Mouse (Mus musculus) Patski (cell line): ENCODE data around the gene Dclre1b. TPM values are rescaled to one million over a fixed set of nuclear protein-coding genes. Genes with fewer than 3 reads are reported as not detected.
"Not testable (repeated sequence)": the region's sequence is repeated elsewhere in the genome, so short reads cannot be mapped to it uniquely, and the experiment has no call there.

Source experiments
- ATAC-seq: fragments of 100-300 bp; one replicate; pipeline ENCODE4 v1.8.0; 2021
- CTCF ChIA-PET: fragments of 350-600 bp; sonication (Branson Sonifier 250); formaldehyde crosslinking; loops from one replicate; lab custom pipeline; 2022; ENCODE audit warnings: inconsistent platforms; lab: Charles Lee
- POLR2A ChIA-PET: fragments of 350-600 bp; sonication (Branson Sonifier 250); formaldehyde crosslinking; loops from one replicate; lab custom pipeline; 2022; ENCODE audit warnings: antibody characterized with exemption, inconsistent platforms; lab: Charles Lee
- DNase-seq: peaks from one replicate; pipeline ENCODE4 v3.0.0-alpha.2; 2011; ENCODE audit warnings: low read depth, low spot score
- H3K27me3 ChIP-seq: fragments of 371-371 bp; one replicate; pipeline ENCODE4 v1.5.1; 2021
- CTCF ChIP-seq: fragments of 100-300 bp; IDR thresholded peaks from one replicate; pipeline ENCODE4 v1.5.1; 2021
- in situ Hi-C: fragments of 300-500 bp; cut with MboI; formaldehyde crosslinking; loops from 3 replicates; pipeline ENCODE4 v1.11.1; 2018; ENCODE audit warnings: low pct_unique_long_range_greater_than_20kb, mixed read lengths
- polyA plus RNA-seq: library from polyadenylated mRNA; unstranded; gene quantifications from one replicate; pipeline ENCODE4 v1.2.3, GENCODE M21; 2021

The Dclre1b gene
- polyA plus RNA-seq, 1 experiment from 2014 or later: 12.0 TPM

DNA sequence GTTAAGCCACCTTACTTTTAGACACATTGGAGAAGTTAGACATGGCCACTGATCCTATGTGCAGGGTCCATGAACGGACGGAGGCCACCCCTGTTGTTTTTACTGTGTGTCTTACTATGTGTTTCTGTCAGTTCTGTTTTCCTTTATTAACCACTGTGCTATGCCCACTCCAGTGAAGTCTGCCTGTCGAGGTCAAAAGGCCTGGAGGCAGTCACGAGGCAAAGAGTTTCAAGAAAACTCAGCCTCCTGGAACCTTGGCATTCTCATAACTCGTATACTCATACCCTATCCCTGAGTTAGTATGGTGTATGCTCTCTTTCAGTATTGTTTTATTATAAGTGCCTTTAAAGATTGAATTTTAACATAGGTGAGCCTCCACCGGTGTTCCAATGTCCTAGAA lies 30.5 kb upstream of the Dclre1b start:
- no peak for TF ChIP-seq CTCF
- ChIA-PET CTCF (no interaction called here), POLR2A (no interaction called here)
- H3K27me3 ChIP-seq: no peaks in the 10 kb centered on the region
- ATAC-seq (no peak), DNase-seq (no peak)
- in situ Hi-C loops: no loop called here

GRCm38 (mm10) chr3:103836453-103836852 lies 27.2 kb upstream of the Dclre1b start:
- no peak for ATAC-seq
- H3K27me3 ChIP-seq: no peaks in the 10 kb centered on the region
- in situ Hi-C loops: no loop called here
- TF ChIP-seq CTCF: no peak
- DNase-seq: no peak
- CTCF ChIA-PET: interaction anchor here (1.0 to 2.4 kb wide), 6 partner anchors 9 to 16 kb away, joined by 3 to 10 read pairs (median 4); no protein-coding TSS in a partner anchor
- POLR2A ChIA-PET: no interaction called here

- no peaks in the 10 kb centered on the region for H3K27me3 ChIP-seq
- ATAC-seq (no peak), DNase-seq (no peak)
- no peak for TF ChIP-seq CTCF
- ChIA-PET CTCF (interaction anchor here (1.0 to 2.4 kb wide), 6 partner anchors 8 to 16 kb away, joined by 3 to 10 read pairs (median 4); no protein-coding TSS in a partner anchor), POLR2A (no interaction called here)
- in situ Hi-C loops: no loop called here
These were observed 26.7 kb upstream of the Dclre1b start for GRCm38 (mm10) chr3:103835951-103836310.

DNA sequence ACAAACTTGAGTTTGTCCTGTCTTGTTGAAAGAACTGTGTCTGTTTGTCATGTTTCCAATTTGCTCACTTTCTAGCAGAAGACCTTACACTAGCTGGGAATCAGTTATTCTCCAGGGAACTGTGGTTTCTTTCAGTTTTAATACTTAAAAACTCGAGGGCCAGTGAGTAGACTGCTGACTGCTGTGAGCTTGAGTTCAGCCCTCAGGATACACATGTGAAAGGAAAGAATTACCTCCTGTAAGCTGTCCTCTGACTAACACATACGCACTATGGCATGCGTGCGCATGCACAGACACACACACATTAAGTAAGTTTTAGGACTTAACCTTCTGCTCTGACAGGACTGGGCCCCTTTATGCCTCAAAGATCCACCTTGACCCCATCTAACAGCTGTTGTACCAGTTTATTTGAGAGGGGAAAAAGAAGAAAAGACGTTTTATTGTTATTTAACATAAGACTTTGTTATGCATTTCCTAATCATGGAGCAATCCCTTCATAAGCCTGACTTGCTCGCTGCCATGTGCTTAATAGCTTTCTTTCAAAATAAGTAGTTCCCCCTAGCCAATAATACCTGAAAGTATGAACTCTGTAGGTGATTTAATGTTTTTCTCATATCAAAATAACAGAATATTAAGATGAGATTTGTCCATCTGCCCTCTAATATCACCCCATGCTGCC lies 26.2 kb upstream of the Dclre1b start:
- TF ChIP-seq CTCF: no peak
- H3K27me3 ChIP-seq: no peaks in the 10 kb centered on the region
- in situ Hi-C loops: no loop called here
- ChIA-PET POLR2A (no interaction called here), CTCF (interaction anchor here (1.0 to 2.4 kb wide), 4 partner anchors 11 to 24 kb away, joined by 3 to 10 read pairs (median 3); no protein-coding TSS in a partner anchor)
- DNase-seq (no peak), ATAC-seq (no peak)

- DNase-seq (no peak), ATAC-seq (no peak)
- H3K27me3 ChIP-seq: no peaks in the 10 kb centered on the region
- POLR2A ChIA-PET: no interaction called here
- TF ChIP-seq CTCF: no peak
- CTCF ChIA-PET: interaction anchor here (0.8 kb wide), 1 partner anchor 125 kb away, joined by 3 read pairs; no protein-coding TSS in a partner anchor
- in situ Hi-C loops: no loop called here
These were observed 24.8 kb upstream of the Dclre1b start for GRCm38 (mm10) chr3:103834001-103834400.

DNA sequence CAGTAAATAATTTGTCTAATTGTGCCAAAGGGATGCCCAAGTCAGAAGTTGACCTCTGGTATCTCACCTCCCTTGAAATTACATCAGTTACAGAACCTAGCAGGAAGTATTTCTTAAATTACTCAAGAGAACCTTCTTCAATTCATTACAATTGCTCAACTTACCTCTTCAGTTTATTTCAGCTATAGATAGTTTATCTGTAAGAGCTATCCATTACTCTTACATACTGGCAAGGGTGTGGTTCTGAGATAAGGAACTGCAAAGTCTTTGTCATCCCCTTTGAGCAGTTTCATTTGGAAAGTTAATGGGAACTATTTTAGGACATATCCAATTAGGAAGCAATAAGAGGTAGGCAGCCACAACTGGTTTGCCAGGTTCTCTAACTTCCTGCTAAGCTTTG lies 23.2 kb upstream of the Dclre1b start, which contains the start of gene Bcl2l15:
Gene Bcl2l15, plus strand, starts transcription at position 176 of the 400 bp plus-strand sequence.
- no peaks in the 10 kb centered on the region for H3K27me3 ChIP-seq
- DNase-seq (no peak), ATAC-seq (no peak)
- ChIA-PET CTCF (interaction anchor here (0.7 to 2.5 kb wide), 3 partner anchors 10 to 20 kb away, joined by 3 to 6 read pairs (median 4); no protein-coding TSS in a partner anchor), POLR2A (no interaction called here)
- in situ Hi-C loops: no loop called here
- no peak for TF ChIP-seq CTCF

GRCm38 (mm10) chr3:103831146-103831545 lies 21.9 kb upstream of the Dclre1b start:
- in situ Hi-C loops: no loop called here
- no peak for TF ChIP-seq CTCF
- POLR2A ChIA-PET: interaction anchor here (1.2 kb wide), 1 partner anchor 29 kb away, joined by 3 read pairs; the partner anchor contains the start of gene Ptpn22

GRCm38 (mm10) chr3:103830681-103831080 lies 21.4 kb upstream of the Dclre1b start:
- in situ Hi-C loops: not testable (repeated sequence)
- CTCF ChIA-PET: interaction anchor here (0.8 to 2.5 kb wide), 7 partner anchors 12 to 139 kb away, joined by 3 to 6 read pairs (median 4); partner anchors contain the start of gene Ptpn22
- DNase-seq: peak; percentile 46

More at GRCm38 (mm10) chr3:103831146-103831545, 21.9 kb upstream of the Dclre1b start:
- CTCF ChIA-PET: interaction anchor here (0.8 to 2.5 kb wide), 7 partner anchors 11 to 138 kb away, joined by 3 to 6 read pairs (median 4); partner anchors contain the start of gene Ptpn22
- no peaks in the 10 kb centered on the region for H3K27me3 ChIP-seq
- ATAC-seq (peak; percentile 26), DNase-seq (no peak)

GRCm38 (mm10) chr3:103829036-103829435 lies 19.8 kb upstream of the Dclre1b start:
- ChIA-PET POLR2A (no interaction called here), CTCF (no interaction called here)
- TF ChIP-seq CTCF: no peak
- ATAC-seq: no peak
- DNase-seq: no peak
- in situ Hi-C loops: no loop called here
- no peaks in the 10 kb centered on the region for H3K27me3 ChIP-seq

More at GRCm38 (mm10) chr3:103830681-103831080, 21.4 kb upstream of the Dclre1b start:
- not testable (repeated sequence) for ATAC-seq, H3K27me3 ChIP-seq
- POLR2A ChIA-PET: interaction anchor here (1.1 to 1.2 kb wide), 2 partner anchors 29 kb away, joined by 3 read pairs; partner anchors contain the start of gene Ptpn22
- peak; percentile 38 for TF ChIP-seq CTCF

DNA sequence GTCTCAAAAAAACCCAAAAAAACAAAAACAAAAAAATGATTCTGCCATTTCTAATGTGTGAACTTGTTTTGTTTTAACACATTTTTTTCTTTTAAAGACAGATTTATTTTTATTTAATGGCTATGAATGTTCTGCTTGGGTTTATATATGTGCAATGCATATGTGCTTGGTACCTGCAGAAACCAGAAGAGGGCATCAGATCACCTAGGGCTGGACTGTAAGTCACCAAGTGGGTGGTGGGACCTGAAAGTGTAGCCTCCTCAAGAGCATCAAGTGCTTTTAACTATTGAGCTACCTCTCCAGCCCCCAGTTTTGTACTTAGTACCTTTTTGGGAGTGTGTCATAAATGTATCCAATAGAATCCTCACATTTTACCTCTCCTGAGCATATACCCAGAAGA lies 18.3 kb upstream of the Dclre1b start:
- in situ Hi-C loops: no loop called here
- ATAC-seq (no peak), DNase-seq (no peak)
- TF ChIP-seq CTCF: peak; percentile 52
- ChIA-PET POLR2A (no interaction called here), CTCF (interaction anchor here (2.0 kb wide), 1 partner anchor 10 kb away, joined by 9 read pairs; no protein-coding TSS in a partner anchor)
- no peaks in the 10 kb centered on the region for H3K27me3 ChIP-seq
